Mouse (Mus musculus): ENCODE results near the gene Catsperd.

- TF ChIP-seq CTCF (IDR thresholded peaks at IDR 0.05 in 2 of 3, conservative IDR thresholded peaks at IDR 0.05 in 1 of 3; ENCODE audit: control insufficient read depth in 1 of 3, insufficient read depth in 1 of 3, low read depth in 2 of 3, low read length in 3 of 3, poor library complexity in 1 of 3, severe bottlenecking in 1 of 3) (no peak), CHD1 (IDR thresholded peaks at IDR 0.05; ENCODE audit: low read depth, low read length) (no peak), NRF1 (IDR thresholded peaks at IDR 0.05; ENCODE audit: insufficient read depth, low read depth, low read length, poor library complexity, severe bottlenecking) (no peak), TCF12 (IDR thresholded peaks at IDR 0.05; ENCODE audit: low read depth, low read length) (no peak), MEF2A (IDR thresholded peaks at IDR 0.05; ENCODE audit: extremely low read depth, insufficient replicate concordance, low read depth, low read length, poor library complexity, severe bottlenecking) (no peak), GATA1 (IDR thresholded peaks at IDR 0.05; ENCODE audit: low read depth, low read length) (no peak), JUND (IDR thresholded peaks at IDR 0.05; ENCODE audit: low read depth, low read length) (no peak), ETS1 (IDR thresholded peaks at IDR 0.05; ENCODE audit: low read depth, low read length) (no peak), POLR2A (IDR thresholded peaks at IDR 0.05; ENCODE audit: control insufficient read depth in 1 of 2, insufficient read depth in 1 of 2, low read depth in 1 of 2, low read length in 2 of 2, poor library complexity in 1 of 2) (no peak), ZNF384 (IDR thresholded peaks at IDR 0.05; ENCODE audit: low read depth, low read length) (no peak), USF1 (IDR thresholded peaks at IDR 0.05; ENCODE audit: low read depth, low read length) (no peak), NELFE (IDR thresholded peaks at IDR 0.05; ENCODE audit: low read depth, low read length) (no peak)
These were observed 23.5 kb upstream of the Catsperd start for GRCm38 (mm10) chr17:56604422-56604821.

Data from MEL (cell line).